Mouse (Mus musculus) left cerebral cortex, adult 9 months (tissue): ENCODE results near the gene Tmem88.
A peak's percentile ranks its signal among the peaks of the same experiment; 100 is the strongest.

Experiments
- DNase-seq, 2 experiments: peaks; one replicate each; pipeline ENCODE4 v3.0.0; 2022; ENCODE audit warnings: low spot score in 2 of 2

Gene Tmem88

GRCm38 (mm10) chr11:69398059-69398458, at the start of gene Tmem88:
TSS of gene Tmem88 (minus strand) at chr11:69398234.
- DNase-seq, result no peak

- DNase-seq, result no peak
Measured at GRCm38 (mm10) chr11:69447299-69447698, 49.3 kb upstream of the Tmem88 start.

- no peak for DNase-seq
Measured at GRCm38 (mm10) chr11:69443328-69443727, 45.3 kb upstream of the Tmem88 start.

- DNase-seq, result no peak
Measured at GRCm38 (mm10) chr11:69437291-69437690, 39.3 kb upstream of the Tmem88 start.

- no peak for DNase-seq
Measured at GRCm38 (mm10) chr11:69433189-69433588, 35.2 kb upstream of the Tmem88 start.

GRCm38 (mm10) chr11:69432640-69432982, 34.6 kb upstream of the Tmem88 start:
- DNase-seq, result no peak

- peak in 1 of 2 experiments; percentile 80 for DNase-seq
Measured at GRCm38 (mm10) chr11:69431829-69432639, 34.0 kb upstream of the Tmem88 start.

GRCm38 (mm10) chr11:69430631-69431030, 32.6 kb upstream of the Tmem88 start:
- DNase-seq, result no peak

- DNase-seq, result no peak
Measured at GRCm38 (mm10) chr11:69429313-69429712, 31.3 kb upstream of the Tmem88 start.

GRCm38 (mm10) chr11:69428751-69429150, 30.7 kb upstream of the Tmem88 start:
- no peak for DNase-seq

- DNase-seq, result no peak
Measured at GRCm38 (mm10) chr11:69426246-69426645, 28.2 kb upstream of the Tmem88 start.

- DNase-seq, result no peak
Measured at GRCm38 (mm10) chr11:69423885-69424284, 25.9 kb upstream of the Tmem88 start.

- no peak for DNase-seq
Measured at GRCm38 (mm10) chr11:69422842-69423241, 24.8 kb upstream of the Tmem88 start.

GRCm38 (mm10) chr11:69421131-69421977, 23.3 kb upstream of the Tmem88 start:
- DNase-seq, result no peak

GRCm38 (mm10) chr11:69420554-69421000, 22.5 kb upstream of the Tmem88 start:
- DNase-seq, result no peak

GRCm38 (mm10) chr11:69419813-69420553, 21.9 kb upstream of the Tmem88 start:
- no peak for DNase-seq

- peak in 1 of 2 experiments; percentile 63 for DNase-seq
Measured at GRCm38 (mm10) chr11:69419443-69419812, 21.4 kb upstream of the Tmem88 start.

GRCm38 (mm10) chr11:69418481-69419442, 20.7 kb upstream of the Tmem88 start:
- peak; percentile 89 to 94 for DNase-seq

- DNase-seq, result peak in 1 of 2 experiments; percentile 88
Measured at GRCm38 (mm10) chr11:69417449-69418384, 19.7 kb upstream of the Tmem88 start.
